Mouse (Mus musculus) lung, postnatal 0 days (tissue): Measurements from ENCODE around the gene Oas2.

Experiments
- CTCF ChIP-seq: IDR thresholded peaks from 2 replicates; pipeline ENCODE4 v1.5.1; 2016; ENCODE audit warnings: antibody characterized with exemption, mild to moderate bottlenecking
- EP300 ChIP-seq: IDR thresholded peaks from 2 replicates; pipeline ENCODE4 v1.6.1; 2016; ENCODE audit warnings: antibody characterized with exemption, mild to moderate bottlenecking, control low read depth

DNA sequence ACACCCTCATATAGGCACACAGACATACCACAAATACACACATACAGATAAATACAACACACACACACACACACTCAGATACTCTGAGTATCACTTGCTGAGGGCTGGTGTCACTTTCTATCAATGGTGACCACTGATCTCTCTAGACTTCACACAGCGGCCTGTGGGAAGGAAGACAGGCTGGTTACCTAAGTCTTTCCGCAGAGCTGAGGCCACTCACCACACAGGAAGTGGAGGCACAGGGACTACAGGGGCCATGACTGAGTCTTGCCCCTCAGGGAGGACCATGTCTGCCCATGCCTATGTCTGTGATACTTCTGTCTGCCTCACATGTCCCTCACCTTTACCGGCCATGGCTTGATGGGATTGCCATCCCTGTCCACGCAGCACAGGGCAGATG, 4.6 kb upstream of the Oas2 start:
- no peak for TF ChIP-seq EP300
- TF ChIP-seq CTCF = no peak
